In the genomic region with DNA sequence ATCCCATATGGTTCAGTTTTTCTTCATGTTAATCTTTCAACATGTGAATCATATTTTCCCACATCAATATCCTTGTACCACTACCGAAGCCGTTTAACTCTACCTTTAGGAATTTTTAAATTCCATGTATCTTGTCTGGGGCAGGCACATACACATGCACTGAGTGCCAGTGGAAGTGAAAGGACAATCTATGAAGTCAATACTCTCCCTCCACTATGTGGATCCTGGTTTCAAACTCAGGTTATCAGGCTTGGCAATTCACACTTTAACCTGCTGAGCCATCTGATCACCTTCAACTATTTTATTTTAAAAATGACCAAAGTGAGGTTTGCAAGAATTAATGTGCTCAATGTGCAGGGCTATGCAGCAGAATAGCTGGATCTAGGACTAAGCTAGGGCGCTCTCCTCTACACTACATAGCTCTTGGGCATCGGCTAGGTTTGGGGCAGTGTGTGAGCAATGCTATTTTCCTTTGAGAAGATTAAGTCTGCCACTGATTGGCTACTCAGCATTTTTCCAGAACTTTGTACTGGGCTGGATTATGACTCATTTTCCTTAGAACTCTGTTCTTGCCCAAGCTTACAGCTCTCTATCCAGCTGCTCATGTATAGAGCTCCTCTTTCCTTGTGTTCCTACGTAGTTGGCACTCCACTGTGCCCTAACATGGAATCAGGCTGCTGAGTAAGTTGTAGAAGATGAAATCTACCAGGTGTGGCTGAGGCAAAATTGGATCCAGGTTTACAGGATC, we compare ENCODE assay signal across 18 mouse cellular contexts.
"Had no signal": no experiment of that assay in that cellular context is flagged by ENCODE, and none has a peak within 500 bp of the region (broad histone marks: within the 10 kb centered on the region; RNA-seq: fewer than 3 reads in every experiment).

No protein-coding gene starts in this region.

- DNase-seq: kidney, adult 2 months; kidney, postnatal 4 days; lung, adult 2 months; lung, postnatal 4 days; midbrain, embryonic 14.5 days; retina, postnatal 1 day; right cerebral cortex, postnatal 14 days; thymus, adult 18-20 months; thymus, postnatal 14 days had no signal

- H3K27me3 ChIP-seq: kidney, embryonic 15.5 days; liver, embryonic 15.5 days; neural tube, embryonic 12.5 days had no signal

- H3K4me3 ChIP-seq: kidney, embryonic 15.5 days; layer of hippocampus, adult 2 months; limb, embryonic 10.5 days; liver, embryonic 15.5 days; midbrain, embryonic 10.5 days; myocyte; neural tube, embryonic 12.5 days had no signal

- ATAC-seq: lung, postnatal 0 days had no signal

- H3K27ac ChIP-seq: kidney, embryonic 15.5 days; layer of hippocampus, adult 2 months; limb, embryonic 10.5 days; liver, embryonic 15.5 days; midbrain, embryonic 10.5 days; neural tube, embryonic 12.5 days had no signal

- H3K4me2 ChIP-seq: kidney, embryonic 15.5 days; liver, embryonic 11.5 days; liver, embryonic 15.5 days; neural tube, embryonic 12.5 days had no signal

- H3K9ac ChIP-seq: kidney, embryonic 15.5 days; liver, embryonic 15.5 days; neural tube, embryonic 12.5 days had no signal

- H3K4me1 ChIP-seq: kidney, embryonic 15.5 days; liver, embryonic 15.5 days; midbrain, embryonic 10.5 days; neural tube, embryonic 12.5 days had no signal

- H3K9me3 ChIP-seq: kidney, embryonic 15.5 days; limb, embryonic 10.5 days; liver, embryonic 15.5 days; midbrain, embryonic 10.5 days; neural tube, embryonic 12.5 days had no signal
